Mouse (Mus musculus) MEL (cell line): ENCODE data around the gene Cdh24. TPM values are rescaled to one million over a fixed set of nuclear protein-coding genes. Genes with fewer than 3 reads are reported as not detected.

Source experiments
- DNase-seq: peaks from one replicate; pipeline ENCODE4 v3.0.0; 2011; ENCODE audit warnings: low read depth, low spot score
- H3K27ac ChIP-seq: 2 replicates; pipeline ENCODE4 v1.5.1; 2012; ENCODE audit warnings: low read depth, mild to moderate bottlenecking, control low read depth, low read length, moderate library complexity; ENCODE audit not compliant: control insufficient read depth
- H3K27me3 ChIP-seq, 2 experiments: fragments of 150-350 bp in 1 of 2; sonication (generic) in 1 of 2; 2 replicates each; pipeline ENCODE4 v1.6.1; 2012; ENCODE audit warnings: low read length in 2 of 2, mild to moderate bottlenecking in 2 of 2, improper control_type of control experiment in 1 of 2, moderate library complexity in 1 of 2; ENCODE audit not compliant: insufficient read depth in 2 of 2, control insufficient read depth in 1 of 2
- H3K36me3 ChIP-seq, 2 experiments: 2 replicates each; pipeline ENCODE4 v1.6.1; 2012 to 2014; ENCODE audit warnings: low read length in 2 of 2, improper control_type of control experiment in 1 of 2, inconsistent platforms in 1 of 2, mild to moderate bottlenecking in 1 of 2; ENCODE audit not compliant: insufficient read depth in 2 of 2, control insufficient read depth in 1 of 2
- H3K4me1 ChIP-seq, 2 experiments: fragments of 150-350 bp in 1 of 2; sonication (generic) in 1 of 2; 2 replicates each; pipeline ENCODE4 v1.6.1; 2012; ENCODE audit warnings: low read length in 2 of 2, improper control_type of control experiment in 1 of 2, mild to moderate bottlenecking in 1 of 2; ENCODE audit not compliant: insufficient read depth in 2 of 2, control insufficient read depth in 1 of 2
- H3K4me3 ChIP-seq, 2 experiments: fragments of 150-350 bp in 1 of 2; sonication (generic) in 1 of 2; 2 replicates each; pipeline ENCODE4 v1.5.1; 2012; ENCODE audit warnings: low read depth in 2 of 2, low read length in 2 of 2, mild to moderate bottlenecking in 2 of 2, moderate library complexity in 2 of 2, control low read depth in 1 of 2, improper control_type of control experiment in 1 of 2; ENCODE audit not compliant: control insufficient read depth in 1 of 2, insufficient read depth in 1 of 2
- H3K79me2 ChIP-seq: 2 replicates; pipeline ENCODE4 v1.6.1; 2012; ENCODE audit warnings: mild to moderate bottlenecking, low read length, moderate library complexity; ENCODE audit not compliant: control insufficient read depth, poor library complexity, insufficient read depth
- H3K9ac ChIP-seq: 2 replicates; pipeline ENCODE4 v1.6.1; 2012; ENCODE audit warnings: low read depth, mild to moderate bottlenecking, control low read depth, low read length, moderate library complexity; ENCODE audit not compliant: control insufficient read depth, poor library complexity, severe bottlenecking
- H3K9me3 ChIP-seq: fragments of 150-350 bp; sonication (generic); replicated peaks from 2 replicates; pipeline ENCODE4 v1.6.1; 2012; ENCODE audit warnings: mild to moderate bottlenecking, low read length, improper control_type of control experiment, moderate library complexity; ENCODE audit not compliant: insufficient read depth
- CHD1 ChIP-seq: IDR thresholded peaks from 2 replicates; pipeline ENCODE4 v1.6.1; 2012; ENCODE audit warnings: low read depth, mild to moderate bottlenecking, inconsistent platforms, low read length, improper control_type of control experiment
- CHD2 ChIP-seq: IDR thresholded peaks from 2 replicates; pipeline ENCODE4 v1.6.1; 2011; ENCODE audit warnings: low read length, improper control_type of control experiment
- CTCF ChIP-seq, 3 experiments: IDR thresholded peaks in 2 of 3; conservative IDR thresholded peaks in 1 of 3; 2 replicates each; pipeline ENCODE4 v1.5.1; 2011 to 2012; ENCODE audit warnings: low read length in 3 of 3, low read depth in 2 of 3, mild to moderate bottlenecking in 2 of 3, improper control_type of control experiment in 1 of 3, inconsistent platforms in 1 of 3, mixed read lengths in 1 of 3, moderate library complexity in 1 of 3; ENCODE audit not compliant: control insufficient read depth in 1 of 3, insufficient read depth in 1 of 3, poor library complexity in 1 of 3, severe bottlenecking in 1 of 3
- E2F4 ChIP-seq: IDR thresholded peaks from 2 replicates; pipeline ENCODE4 v1.6.1; 2011; ENCODE audit warnings: low read depth, low read length, improper control_type of control experiment, borderline replicate concordance
- EP300 ChIP-seq, 2 experiments: IDR thresholded peaks; 2 replicates each; pipeline ENCODE4 v1.6.1; 2011; ENCODE audit warnings: improper control_type of control experiment in 2 of 2, low read length in 2 of 2, low read depth in 1 of 2, mild to moderate bottlenecking in 1 of 2
- ETS1 ChIP-seq: IDR thresholded peaks from 2 replicates; pipeline ENCODE4 v1.6.1; 2012; ENCODE audit warnings: low read depth, mild to moderate bottlenecking, inconsistent platforms, low read length, improper control_type of control experiment, moderate library complexity
- HCFC1 ChIP-seq: IDR thresholded peaks from 2 replicates; pipeline ENCODE4 v1.6.1; 2012; ENCODE audit warnings: low read depth, mild to moderate bottlenecking, inconsistent platforms, low read length, improper control_type of control experiment, moderate library complexity
- KAT2A ChIP-seq: conservative IDR thresholded peaks from 2 replicates; pipeline ENCODE4 v1.6.1; 2012; ENCODE audit warnings: low read depth, low read length, improper control_type of control experiment, inconsistent platforms
- MAFK ChIP-seq: IDR thresholded peaks from 2 replicates; pipeline ENCODE4 v1.6.1; 2011; ENCODE audit warnings: low read depth, mild to moderate bottlenecking, low read length, improper control_type of control experiment, borderline replicate concordance
- MEF2A ChIP-seq: IDR thresholded peaks from 2 replicates; pipeline ENCODE4 v1.6.1; 2014; ENCODE audit warnings: low read depth, mild to moderate bottlenecking, inconsistent platforms, low read length, improper control_type of control experiment; ENCODE audit not compliant: poor library complexity, insufficient replicate concordance, severe bottlenecking; ENCODE audit errors: extremely low read depth
- MXI1 ChIP-seq: IDR thresholded peaks from 2 replicates; pipeline ENCODE4 v1.6.1; 2011; ENCODE audit warnings: mild to moderate bottlenecking, low read depth, low read length, improper control_type of control experiment
- MYC ChIP-seq: IDR thresholded peaks from 2 replicates; pipeline ENCODE4 v1.6.1; 2011; ENCODE audit warnings: low read depth, mild to moderate bottlenecking, low read length, improper control_type of control experiment, moderate library complexity
- NELFE ChIP-seq: IDR thresholded peaks from 2 replicates; pipeline ENCODE4 v1.6.1; 2011; ENCODE audit warnings: low read depth, low read length, improper control_type of control experiment
- NRF1 ChIP-seq: IDR thresholded peaks from 2 replicates; pipeline ENCODE4 v1.6.1; 2014; ENCODE audit warnings: low read depth, mild to moderate bottlenecking, inconsistent platforms, low read length, improper control_type of control experiment, moderate library complexity; ENCODE audit not compliant: poor library complexity, insufficient read depth, severe bottlenecking
- POLR2A ChIP-seq, 2 experiments: IDR thresholded peaks; 2 replicates each; pipeline ENCODE4 v1.6.1; 2011 to 2012; ENCODE audit warnings: low read length in 2 of 2, mild to moderate bottlenecking in 2 of 2, control low read depth in 1 of 2, improper control_type of control experiment in 1 of 2, low read depth in 1 of 2, moderate library complexity in 1 of 2; ENCODE audit not compliant: control insufficient read depth in 1 of 2, insufficient read depth in 1 of 2, poor library complexity in 1 of 2
- POLR2AphosphoS2 ChIP-seq: IDR thresholded peaks from 2 replicates; pipeline ENCODE4 v1.6.1; 2011; ENCODE audit warnings: low read length, improper control_type of control experiment
- POLR2AphosphoS5 ChIP-seq: IDR thresholded peaks from 2 replicates; pipeline ENCODE4 v1.6.1; 2012; ENCODE audit warnings: low read depth, borderline replicate concordance, mild to moderate bottlenecking, inconsistent platforms, low read length, moderate library complexity, mixed read lengths
- RAD21 ChIP-seq: IDR thresholded peaks from 2 replicates; pipeline ENCODE4 v1.6.1; 2011; ENCODE audit warnings: mild to moderate bottlenecking, low read depth, low read length, improper control_type of control experiment
- RCOR1 ChIP-seq: IDR thresholded peaks from 2 replicates; pipeline ENCODE4 v1.6.1; 2012; ENCODE audit warnings: low read depth, mild to moderate bottlenecking, inconsistent platforms, low read length, improper control_type of control experiment
- SMC3 ChIP-seq: IDR thresholded peaks from 2 replicates; pipeline ENCODE4 v1.6.1; 2011; ENCODE audit warnings: low read depth, low read length, improper control_type of control experiment
- ZC3H11A ChIP-seq: IDR thresholded peaks from 2 replicates; pipeline ENCODE4 v1.6.1; 2012; ENCODE audit warnings: low read depth, mild to moderate bottlenecking, inconsistent platforms, low read length, improper control_type of control experiment
- ZKSCAN1 ChIP-seq: IDR thresholded peaks from 2 replicates; pipeline ENCODE4 v1.6.1; 2012; ENCODE audit warnings: low read depth, mild to moderate bottlenecking, inconsistent platforms, low read length, improper control_type of control experiment, moderate library complexity
- ZMIZ1 ChIP-seq: IDR thresholded peaks from 2 replicates; pipeline ENCODE4 v1.6.1; 2012; ENCODE audit warnings: low read depth, mild to moderate bottlenecking, inconsistent platforms, low read length, improper control_type of control experiment, moderate library complexity
- ZNF384 ChIP-seq: IDR thresholded peaks from 2 replicates; pipeline ENCODE4 v1.6.1; 2012; ENCODE audit warnings: low read depth, mild to moderate bottlenecking, inconsistent platforms, low read length, improper control_type of control experiment
- polyA plus RNA-seq, 2 experiments: library from polyadenylated mRNA; stranded (reverse) in 1 of 2; unstranded in 1 of 2; fragments of >175 nt in 1 of 2; fragments of >200 nt in 1 of 2; gene quantifications; 2 replicates each; pipeline versions ENCODE4 v1.2.1 to v1.2.4; 2012; ENCODE audit warnings: low replicate concordance in 2 of 2, low read depth in 1 of 2; ENCODE audit not compliant: insufficient read length in 2 of 2, insufficient read depth in 1 of 2, missing spikeins in 1 of 2
- total RNA-seq: library from RNA; depleted of rRNA; stranded (reverse); fragments of 300-350 nt; gene quantifications from 2 replicates; pipeline ENCODE4 v1.2.3, GENCODE M21; 2012

The Cdh24 gene
- total and polyA plus RNA-seq, 3 experiments: 0.89 to 5.8 TPM; not detected in 1

GRCm38 (mm10) chr14:54664477-54665222, 23.5 kb upstream of the Cdh24 start:
- H3K9me3 ChIP-seq: no peaks in the 10 kb centered on the region
- TF ChIP-seq HCFC1 (no peak), ZC3H11A (no peak), NELFE (no peak), EP300 (IDR thresholded peaks at IDR 0.05; ENCODE audit: low read depth in 1 of 2, low read length in 2 of 2) (no peak), POLR2AphosphoS5 (no peak), CHD1 (no peak), POLR2AphosphoS2 (no peak), E2F4 (no peak), ETS1 (no peak), NRF1 (no peak), MXI1 (no peak), KAT2A (no peak), POLR2A (IDR thresholded peaks at IDR 0.05; ENCODE audit: control insufficient read depth in 1 of 2, insufficient read depth in 1 of 2, low read depth in 1 of 2, low read length in 2 of 2, poor library complexity in 1 of 2) (no peak), ZKSCAN1 (no peak), RCOR1 (no peak), SMC3 (no peak), MEF2A (no peak), MAFK (no peak), ZMIZ1 (no peak)
- no peak overlapping the region for H3K9ac ChIP-seq
- H3K27ac ChIP-seq: no peak overlapping the region
- H3K4me3 ChIP-seq: no peak overlapping the region
- H3K36me3 ChIP-seq: peaks cover 0 to 25% of the 10 kb centered on the region in 2 experiments; a peak in 2 of 4 replicates
- H3K27me3 ChIP-seq: no peaks in the 10 kb centered on the region
- H3K4me1 ChIP-seq: no peaks in the 10 kb centered on the region
- H3K79me2 ChIP-seq: no peaks in the 10 kb centered on the region
- DNase-seq: no peak

- Histone ChIP-seq H3K27me3 (no peaks in the 10 kb centered on the region), H3K9ac (no peak overlapping the region), H3K4me1 (no peaks in the 10 kb centered on the region), H3K36me3 (peaks cover 0 to 20% of the 10 kb centered on the region in 2 experiments; a peak in 2 of 4 replicates)
- TF ChIP-seq ZNF384 (no peak), CTCF (IDR thresholded peaks at IDR 0.05 in 2 of 3, conservative IDR thresholded peaks at IDR 0.05 in 1 of 3; ENCODE audit: control insufficient read depth in 1 of 3, insufficient read depth in 1 of 3, low read depth in 2 of 3, low read length in 3 of 3, poor library complexity in 1 of 3, severe bottlenecking in 1 of 3) (peak in 2 of 3 experiments; percentile 36 to 70; a peak in 4 of 6 replicates), POLR2AphosphoS5 (no peak), CHD2 (no peak), MEF2A (no peak), ZC3H11A (peak; percentile 2; the same call in 1 of the 2 replicates), RAD21 (peak; percentile 53), E2F4 (no peak), POLR2AphosphoS2 (no peak), SMC3 (peak; percentile 60), MYC (no peak), ZKSCAN1 (no peak)
- TF ChIP-seq, all 39 proteins: peak for 4
- peak; percentile 74 for DNase-seq
- Histone ChIP-seq H3K27ac (no peak overlapping the region), H3K9me3 (no peaks in the 10 kb centered on the region), H3K4me3 (no peak overlapping the region), H3K79me2 (no peaks in the 10 kb centered on the region)
Observed at GRCm38 (mm10) chr14:54660009-54660408, 18.8 kb upstream of the Cdh24 start.
